Mouse (Mus musculus): ENCODE data around the gene En1.

Gene En1

GRCm38 (mm10) chr1:120600516-120601252, 1.5 kb upstream of the En1 start:
- no peak for DNase-seq

DNA sequence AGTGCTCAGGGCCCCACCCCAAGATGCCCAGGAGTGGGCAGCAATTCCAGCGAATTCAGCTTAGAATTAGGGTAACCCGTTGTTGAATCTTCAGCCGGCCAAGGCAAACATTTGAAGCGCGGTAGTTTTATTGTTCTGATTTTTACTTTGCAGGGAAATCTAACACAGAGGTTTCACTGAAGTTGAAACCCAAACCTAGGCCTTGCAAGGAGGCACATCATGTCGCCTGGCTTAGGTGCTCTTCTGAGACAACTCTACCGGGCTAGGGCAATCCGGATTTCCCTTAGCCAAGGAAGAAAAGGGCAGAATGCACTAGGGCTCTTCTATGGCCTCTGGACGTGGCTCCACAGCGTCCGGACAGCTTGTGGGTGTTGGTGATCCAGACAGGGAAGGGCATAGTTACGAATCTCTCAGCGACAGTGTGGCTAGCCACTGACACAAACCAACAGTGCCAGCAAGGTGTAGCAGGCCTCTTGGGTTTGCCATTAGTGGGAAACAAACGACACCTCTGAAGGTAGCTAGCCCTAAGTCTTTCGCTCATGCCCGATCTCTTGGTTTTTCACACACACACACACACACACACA, 873 bp upstream of the En1 start:
- DNase-seq = no peak

DNA sequence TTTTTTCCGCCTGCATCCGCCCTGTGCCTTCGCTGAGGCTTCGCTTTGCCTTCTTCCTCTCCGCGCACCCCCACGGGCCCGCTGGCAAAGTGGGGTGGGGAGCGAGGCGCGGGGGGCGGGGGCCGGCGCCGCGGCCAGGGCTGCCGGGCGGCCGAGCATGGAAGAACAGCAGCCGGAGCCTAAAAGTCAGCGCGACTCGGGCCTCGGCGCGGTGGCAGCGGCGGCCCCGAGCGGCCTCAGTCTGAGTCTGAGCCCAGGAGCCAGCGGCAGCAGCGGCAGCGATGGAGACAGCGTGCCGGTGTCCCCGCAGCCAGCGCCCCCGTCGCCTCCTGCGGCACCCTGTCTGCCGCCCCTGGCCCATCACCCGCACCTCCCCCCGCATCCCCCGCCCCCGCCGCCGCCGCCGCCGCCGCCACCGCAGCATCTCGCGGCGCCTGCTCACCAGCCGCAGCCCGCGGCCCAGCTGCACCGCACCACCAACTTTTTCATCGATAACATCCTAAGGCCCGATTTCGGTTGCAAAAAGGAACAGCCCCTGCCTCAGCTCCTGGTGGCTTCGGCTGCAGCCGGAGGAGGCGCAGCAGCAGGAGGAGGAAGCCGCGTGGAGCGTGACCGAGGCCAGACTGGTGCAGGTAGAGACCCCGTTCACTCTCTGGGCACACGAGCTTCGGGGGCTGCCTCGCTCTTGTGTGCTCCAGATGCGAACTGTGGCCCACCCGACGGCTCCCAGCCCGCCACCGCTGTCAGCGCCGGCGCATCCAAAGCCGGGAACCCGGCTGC, 848 bp downstream of the En1 start:
- no peak for DNase-seq

- no peak for DNase-seq
These were observed 1.4 kb downstream of the En1 start for GRCm38 (mm10) chr1:120603656-120604051.

DNA sequence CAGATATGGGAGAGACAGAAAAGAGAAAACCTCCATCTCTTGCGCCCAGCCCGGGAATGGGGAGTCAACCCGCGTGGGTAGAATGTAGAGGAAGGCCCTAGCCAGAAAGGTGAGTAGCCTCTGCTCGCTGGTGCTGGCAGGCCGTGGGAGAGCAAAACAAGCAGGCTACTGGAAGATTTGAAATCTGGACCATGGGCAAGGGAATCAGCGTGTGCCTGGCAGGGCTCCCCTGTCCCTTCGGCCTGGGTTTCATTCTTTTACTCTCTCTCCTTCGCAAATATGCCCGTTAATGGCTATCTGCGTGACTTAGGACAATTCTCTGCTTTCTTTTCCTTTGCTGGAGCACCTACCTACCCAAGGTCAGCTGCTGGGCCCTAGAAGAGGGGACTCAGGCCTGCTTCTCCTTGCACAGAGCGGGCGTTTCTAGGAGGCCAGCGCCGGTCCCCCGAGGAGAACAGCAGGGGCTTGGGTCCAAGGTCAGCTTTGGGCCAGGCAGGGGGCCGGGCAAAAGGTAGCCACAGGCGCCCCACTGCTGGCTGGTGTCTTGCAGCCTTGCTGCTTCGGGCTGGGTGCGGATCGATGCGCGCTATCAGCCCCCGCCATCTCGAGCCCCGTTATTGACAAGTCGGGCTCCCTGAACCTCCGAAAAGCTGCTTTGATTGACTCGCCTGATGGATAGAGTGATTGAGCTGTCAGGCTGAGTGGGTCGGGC, 2.4 kb downstream of the En1 start:
- DNase-seq = no peak

- DNase-seq = no peak
These were observed 2.9 kb downstream of the En1 start for GRCm38 (mm10) chr1:120605143-120605435.

- no peak for DNase-seq
These were observed 3.5 kb downstream of the En1 start for GRCm38 (mm10) chr1:120605521-120606310.

- DNase-seq = no peak
These were observed 4.7 kb downstream of the En1 start for GRCm38 (mm10) chr1:120606641-120607575.

- no peak for DNase-seq
These were observed 5.6 kb downstream of the En1 start for GRCm38 (mm10) chr1:120607576-120608400.

- DNase-seq = no peak
These were observed 6.2 kb downstream of the En1 start for GRCm38 (mm10) chr1:120608461-120608860.

- no peak for DNase-seq
These were observed 7.4 kb downstream of the En1 start for GRCm38 (mm10) chr1:120609611-120610010.

DNA sequence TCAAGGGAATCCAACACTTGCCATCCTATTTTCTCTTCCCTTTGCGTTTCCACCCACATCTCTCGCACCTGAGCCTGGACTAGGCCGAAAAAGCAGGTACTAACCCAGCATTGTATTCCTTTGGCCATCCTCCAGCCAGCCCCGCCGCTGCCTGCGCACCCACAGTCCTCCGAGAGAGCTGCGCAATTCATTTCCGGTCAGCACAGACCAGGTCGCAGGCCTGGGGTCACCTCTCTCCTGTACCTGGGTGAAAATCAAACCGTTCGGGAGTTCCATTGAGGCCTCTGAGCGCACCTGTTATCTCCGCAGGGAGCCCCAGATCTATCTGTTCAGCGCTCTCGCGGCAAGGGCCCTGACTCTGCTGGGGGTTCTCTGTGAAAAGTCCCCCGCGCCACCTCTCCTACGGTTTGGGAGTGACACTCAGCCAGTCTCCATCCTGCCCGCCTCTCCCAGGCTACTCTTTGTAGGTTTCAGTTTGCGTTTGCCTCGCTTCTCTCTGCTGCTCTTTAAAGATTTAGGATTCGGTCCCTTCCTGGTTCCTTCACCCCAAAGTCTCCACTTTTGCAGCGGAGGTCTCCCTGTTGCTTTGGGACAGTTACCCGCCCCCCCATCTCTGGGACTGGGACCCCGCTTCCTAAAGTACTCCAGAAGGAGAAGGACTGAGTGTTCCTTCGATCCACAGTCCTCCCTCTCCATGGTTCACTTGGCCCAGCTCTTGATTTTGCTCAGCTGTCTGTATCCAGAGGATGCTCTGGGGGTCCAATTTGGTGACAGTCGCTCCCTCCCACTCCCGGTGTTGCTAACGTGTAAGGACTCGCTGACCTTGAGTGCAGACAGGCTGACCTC, 11.5 kb downstream of the En1 start:
- no peak for DNase-seq

- no peak for DNase-seq
These were observed 12.3 kb downstream of the En1 start for GRCm38 (mm10) chr1:120614307-120615100.

- DNase-seq = no peak
These were observed 13.3 kb downstream of the En1 start for GRCm38 (mm10) chr1:120615521-120615920.

DNA sequence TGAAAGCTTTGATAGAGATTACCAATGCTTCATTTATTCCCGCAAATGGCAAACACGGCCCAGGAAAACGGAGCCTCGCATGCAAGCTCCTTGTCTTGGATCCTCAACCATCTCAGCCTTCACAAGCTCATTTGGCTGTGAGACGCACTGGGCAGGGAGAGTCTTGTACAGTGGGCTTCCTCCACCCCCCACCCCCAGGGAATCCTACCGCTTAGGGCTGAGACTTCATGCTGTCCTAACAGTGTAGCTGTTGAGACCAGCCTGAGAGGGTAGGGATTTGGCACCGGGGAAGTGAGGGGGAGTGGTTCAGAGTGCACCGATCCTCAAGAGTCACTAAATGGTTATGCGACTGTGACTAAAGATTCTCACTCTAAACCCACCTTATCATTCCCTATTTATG, 13.7 kb downstream of the En1 start:
- DNase-seq = no peak

- DNase-seq = no peak
These were observed 19.2 kb downstream of the En1 start for GRCm38 (mm10) chr1:120621383-120621782.

- DNase-seq = no peak
These were observed 24.9 kb downstream of the En1 start for GRCm38 (mm10) chr1:120626930-120627621.

DNA sequence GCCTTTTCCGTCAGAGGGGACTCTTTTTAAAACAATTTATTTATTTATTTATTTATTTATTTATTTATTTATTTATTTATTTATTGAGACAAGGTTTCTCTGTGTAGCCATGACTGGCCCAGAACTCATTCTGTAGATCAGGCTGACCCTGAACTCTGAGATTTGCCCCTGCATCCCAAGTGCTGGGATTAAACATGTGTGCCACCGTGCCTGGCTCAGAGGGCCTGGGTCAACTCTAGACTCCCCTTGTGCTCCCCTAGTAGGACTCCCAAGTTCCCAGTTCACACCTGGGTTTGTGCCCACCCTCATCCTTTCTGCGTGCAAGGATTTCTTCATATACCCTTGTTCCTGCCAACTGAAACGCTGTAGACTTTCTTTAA, 25.4 kb downstream of the En1 start:
- DNase-seq = no peak

Measured in right cerebral cortex, adult 18-20 months (tissue).